Mouse (Mus musculus) hindbrain, embryonic 12.5 days (tissue): ENCODE measurements around the gene Ston1. TPM values are rescaled to one million over a fixed set of nuclear protein-coding genes. Genes with fewer than 3 reads are reported as not detected.

ENCODE experiments used
- ATAC-seq: fragments of 200-750 bp; cut with Nextera tagmentation; 2 replicates; pipeline ENCODE4 v1.8.0; 2017; ENCODE audit warnings: moderate TSS enrichment; ENCODE audit not compliant: low FRiP score
- H3K27ac ChIP-seq: fragments of 300-500 bp; sonication (generic); 2 replicates; pipeline ENCODE4 v1.5.1; 2016; ENCODE audit warnings: mild to moderate bottlenecking
- H3K27me3 ChIP-seq: fragments of 300-500 bp; sonication (generic); 2 replicates; pipeline ENCODE4 v1.6.1; 2016; ENCODE audit warnings: mild to moderate bottlenecking
- H3K36me3 ChIP-seq: fragments of 300-500 bp; sonication (generic); 2 replicates; pipeline ENCODE4 v1.6.1; 2016; ENCODE audit warnings: mild to moderate bottlenecking
- H3K4me1 ChIP-seq: fragments of 300-500 bp; sonication (generic); 2 replicates; pipeline ENCODE4 v1.6.1; 2016
- H3K4me2 ChIP-seq: fragments of 300-500 bp; sonication (generic); replicated peaks from 2 replicates; pipeline ENCODE4 v1.6.1; 2016; ENCODE audit warnings: mild to moderate bottlenecking
- H3K4me3 ChIP-seq: fragments of 300-500 bp; sonication (generic); 2 replicates; pipeline ENCODE4 v1.5.1; 2016; ENCODE audit warnings: mild to moderate bottlenecking
- H3K9ac ChIP-seq: fragments of 300-500 bp; sonication (generic); 2 replicates; pipeline ENCODE4 v1.6.1; 2016; ENCODE audit warnings: mild to moderate bottlenecking, moderate library complexity
- H3K9me3 ChIP-seq: fragments of 300-500 bp; sonication (generic); replicated peaks from 2 replicates; pipeline ENCODE4 v1.6.1; 2016; ENCODE audit warnings: mild to moderate bottlenecking
- WGBS: fragments of 180-500 bp; shearing (Covaris S2); methylation state at CpG from one replicate; pipeline ENCODE4 v1.1.7; 2016; 5-methylcytosine and 5-hydroxymethylcytosine counted together
- polyA plus RNA-seq: library from polyadenylated mRNA; unstranded; fragments of >200 nt; fragmentation: Nextera tagmentation; extraction: Ambion mirVana; gene quantifications from 2 replicates; pipeline ENCODE4 v1.2.1, GENCODE M21; 2016

Ston1 gene
- polyA plus RNA-seq = 3.1 and 3.4 TPM in 2 replicates

- H3K4me2 ChIP-seq = peak within 1 kb of the TSS; percentile 74
- H3K9me3 ChIP-seq = no peaks in the 10 kb centered on the region
- peak; percentile 88 for ATAC-seq
- WGBS = under 1% methylated on average over 32 of the region's 41 CpGs
- no peaks in the 10 kb centered on the region for H3K27me3 ChIP-seq
- peak within 1 kb of the TSS; percentile 49 for H3K4me3 ChIP-seq
- H3K36me3 ChIP-seq = no peaks in the 10 kb centered on the region
- H3K4me1 ChIP-seq = peaks cover 16% of the 10 kb centered on the region
- H3K9ac ChIP-seq = peak within 1 kb of the TSS; percentile 62
- H3K27ac ChIP-seq = peak within 1 kb of the TSS; percentile 74
These were observed at the start of gene Ston1 for GRCm38 (mm10) chr17:88597222-88598055. Ston1 (plus strand) TSS chr17:88597684.

- no peak for ATAC-seq
- H3K9ac ChIP-seq = no peak overlapping the region
- no peak overlapping the region for H3K4me2 ChIP-seq
- WGBS = 86% methylated on average over 24 of the region's 24 CpGs
- no peak overlapping the region for H3K27ac ChIP-seq
- H3K36me3 ChIP-seq = peaks cover 30% of the 10 kb centered on the region
- peaks cover 10% of the 10 kb centered on the region; the same call in 1 of the 2 replicates for H3K4me1 ChIP-seq
- no peak overlapping the region for H3K4me3 ChIP-seq
- H3K9me3 ChIP-seq = no peaks in the 10 kb centered on the region
- no peaks in the 10 kb centered on the region for H3K27me3 ChIP-seq
These were observed 47.9 kb upstream of the Ston1 start for GRCm38 (mm10) chr17:88549411-88550191.

- no peaks in the 10 kb centered on the region for H3K9me3 ChIP-seq
- H3K9ac ChIP-seq = no peak overlapping the region
- H3K36me3 ChIP-seq = peaks cover 30% of the 10 kb centered on the region
- no peak overlapping the region for H3K4me2 ChIP-seq
- H3K4me3 ChIP-seq = no peak overlapping the region
- WGBS = 66% methylated on average over 5 of the region's 5 CpGs
- peaks cover 10% of the 10 kb centered on the region; the same call in 1 of the 2 replicates for H3K4me1 ChIP-seq
- H3K27ac ChIP-seq = no peak overlapping the region
- no peak for ATAC-seq
- H3K27me3 ChIP-seq = no peaks in the 10 kb centered on the region
These were observed 47.1 kb upstream of the Ston1 start for GRCm38 (mm10) chr17:88550351-88550750.

GRCm38 (mm10) chr17:88550981-88551940 lies 46.2 kb upstream of the Ston1 start:
- Histone ChIP-seq H3K4me1 (peaks cover 10% of the 10 kb centered on the region; the same call in 1 of the 2 replicates), H3K4me2 (no peak overlapping the region), H3K9ac (no peak overlapping the region), H3K27ac (no peak overlapping the region), H3K27me3 (no peaks in the 10 kb centered on the region), H3K36me3 (peaks cover 31% of the 10 kb centered on the region), H3K9me3 (no peaks in the 10 kb centered on the region), H3K4me3 (no peak overlapping the region)
- 69% methylated on average over 10 of the region's 10 CpGs for WGBS
- no peak for ATAC-seq

- Histone ChIP-seq H3K9me3 (no peaks in the 10 kb centered on the region), H3K4me2 (no peak overlapping the region), H3K27me3 (no peaks in the 10 kb centered on the region), H3K36me3 (peaks cover 37% of the 10 kb centered on the region), H3K4me1 (peaks cover 10% of the 10 kb centered on the region; the same call in 1 of the 2 replicates), H3K27ac (no peak overlapping the region), H3K9ac (0 out of 2 replicates have a peak overlapping the region, but pooled peaks have one; percentile 0), H3K4me3 (no peak overlapping the region)
- 18% methylated on average over 6 of the region's 6 CpGs for WGBS
- ATAC-seq = no peak
These were observed 44.9 kb upstream of the Ston1 start for GRCm38 (mm10) chr17:88552556-88552955.

- 57% methylated on average over 8 of the region's 8 CpGs for WGBS
- 0 out of 2 replicates have a peak overlapping the region, but pooled peaks have one; percentile 0 for H3K9ac ChIP-seq
- H3K9me3 ChIP-seq = no peaks in the 10 kb centered on the region
These were observed 44.5 kb upstream of the Ston1 start for GRCm38 (mm10) chr17:88553001-88553449.

GRCm38 (mm10) chr17:88553473-88554087 lies 43.9 kb upstream of the Ston1 start:
- H3K4me1 ChIP-seq = peaks cover 10% of the 10 kb centered on the region; the same call in 1 of the 2 replicates
- H3K36me3 ChIP-seq = peaks cover 34% of the 10 kb centered on the region
- H3K27me3 ChIP-seq = no peaks in the 10 kb centered on the region
- H3K4me2 ChIP-seq = no peak overlapping the region
- H3K9me3 ChIP-seq = no peaks in the 10 kb centered on the region
- ATAC-seq = no peak
- no peak overlapping the region for H3K9ac ChIP-seq
- H3K4me3 ChIP-seq = no peak overlapping the region
- no peak overlapping the region for H3K27ac ChIP-seq
- 94% methylated on average over 11 of the region's 11 CpGs for WGBS

More at GRCm38 (mm10) chr17:88553001-88553449, 44.5 kb upstream of the Ston1 start:
- Histone ChIP-seq H3K36me3 (peaks cover 34% of the 10 kb centered on the region), H3K27ac (no peak overlapping the region), H3K4me3 (no peak overlapping the region), H3K4me1 (peaks cover 10% of the 10 kb centered on the region; the same call in 1 of the 2 replicates), H3K27me3 (no peaks in the 10 kb centered on the region), H3K4me2 (no peak overlapping the region)
- ATAC-seq = no peak

GRCm38 (mm10) chr17:88556176-88556575 lies 41.3 kb upstream of the Ston1 start:
- no peak for ATAC-seq
- no peak overlapping the region for H3K4me3 ChIP-seq
- H3K9ac ChIP-seq = no peak overlapping the region
- H3K4me2 ChIP-seq = no peak overlapping the region
- peaks cover 10% of the 10 kb centered on the region; the same call in 1 of the 2 replicates for H3K4me1 ChIP-seq
- H3K36me3 ChIP-seq = peaks cover 26% of the 10 kb centered on the region
- no peaks in the 10 kb centered on the region for H3K9me3 ChIP-seq
- H3K27ac ChIP-seq = no peak overlapping the region
- 88% methylated on average over 13 of the region's 13 CpGs for WGBS
- no peaks in the 10 kb centered on the region for H3K27me3 ChIP-seq

GRCm38 (mm10) chr17:88556688-88557087 lies 40.8 kb upstream of the Ston1 start:
- no peak overlapping the region for H3K4me3 ChIP-seq
- H3K36me3 ChIP-seq = peaks cover 30% of the 10 kb centered on the region
- H3K4me2 ChIP-seq = no peak overlapping the region
- H3K4me1 ChIP-seq = peaks cover 10% of the 10 kb centered on the region; the same call in 1 of the 2 replicates
- H3K27me3 ChIP-seq = no peaks in the 10 kb centered on the region
- ATAC-seq = no peak
- H3K9me3 ChIP-seq = no peaks in the 10 kb centered on the region
- no peak overlapping the region for H3K9ac ChIP-seq
- no peak overlapping the region for H3K27ac ChIP-seq
- WGBS = 87% methylated on average over 4 of the region's 4 CpGs

GRCm38 (mm10) chr17:88558168-88558842 lies 39.2 kb upstream of the Ston1 start:
- Histone ChIP-seq H3K4me2 (no peak overlapping the region), H3K9me3 (no peaks in the 10 kb centered on the region), H3K9ac (0 out of 2 replicates have a peak overlapping the region, but pooled peaks have one; percentile 4), H3K4me3 (no peak overlapping the region), H3K4me1 (no peaks in the 10 kb centered on the region), H3K36me3 (peaks cover 41% of the 10 kb centered on the region), H3K27me3 (no peaks in the 10 kb centered on the region), H3K27ac (no peak overlapping the region)
- 33% methylated on average over 13 of the region's 13 CpGs for WGBS
- peak; percentile 66; the same call in 1 of the 2 replicates for ATAC-seq
